Mouse (Mus musculus) CH12.LX (cell line): ENCODE measurements at regions not wholly inside any gene's neighbourhood (a gene's known extent, or its start where the extent isn't known, plus 50 kb on each side); places are given as distances from the start of the nearest gene placed in this dataset.

Experiments
- DNase-seq: peaks from one replicate; pipeline ENCODE4 v3.0.0-alpha.2; 2013; ENCODE audit errors: extremely low read depth
- H3K27ac ChIP-seq: 2 replicates; pipeline ENCODE4 v1.5.1; 2012; ENCODE audit warnings: low read depth, mild to moderate bottlenecking, control low read depth, moderate library complexity; ENCODE audit not compliant: insufficient read depth
- H3K27me3 ChIP-seq: replicated peaks from 2 replicates; pipeline ENCODE3; 2012; ENCODE audit warnings: inconsistent platforms
- H3K36me3 ChIP-seq, 2 experiments: replicated peaks in 1 of 2; 2 replicates each; pipeline versions ENCODE3 to v1.6.1; 2012; ENCODE audit warnings: inconsistent platforms in 1 of 2, low read length in 1 of 2, mild to moderate bottlenecking in 1 of 2, mixed read lengths in 1 of 2, moderate library complexity in 1 of 2; ENCODE audit not compliant: control insufficient read depth in 1 of 2, insufficient read depth in 1 of 2
- H3K4me1 ChIP-seq, 2 experiments: 2 replicates each; pipeline ENCODE4 v1.6.1; 2012; ENCODE audit warnings: inconsistent platforms in 1 of 2, moderate library complexity in 1 of 2; ENCODE audit not compliant: insufficient read depth in 2 of 2, control insufficient read depth in 1 of 2
- H3K4me2 ChIP-seq: 2 replicates; pipeline ENCODE4 v1.6.1; 2012; ENCODE audit warnings: low read depth, mild to moderate bottlenecking, control low read depth; ENCODE audit not compliant: poor library complexity, insufficient read depth, severe bottlenecking
- H3K4me3 ChIP-seq, 3 experiments: fragments of 150-350 bp in 1 of 3; sonication (generic) in 1 of 3; replicated peaks in 1 of 3; 2 replicates each; pipeline versions ENCODE3 to v1.5.1; 2011 to 2012; ENCODE audit warnings: low read depth in 2 of 3, low read length in 2 of 3, mild to moderate bottlenecking in 2 of 3, moderate library complexity in 2 of 3, control low read depth in 1 of 3, improper control_type of control experiment in 1 of 3, inconsistent platforms in 1 of 3, mixed read lengths in 1 of 3; ENCODE audit not compliant: poor library complexity in 1 of 3
- H3K79me2 ChIP-seq: replicated peaks from 2 replicates; pipeline ENCODE4 v1.6.1; 2012; ENCODE audit warnings: mild to moderate bottlenecking, moderate library complexity; ENCODE audit not compliant: control insufficient read depth, poor library complexity, insufficient read depth, severe bottlenecking; ENCODE audit errors: extremely low read depth
- H3K9ac ChIP-seq: 2 replicates; pipeline ENCODE4 v1.6.1; 2012; ENCODE audit warnings: low read depth, mild to moderate bottlenecking, control low read depth, moderate library complexity; ENCODE audit not compliant: insufficient read depth
- H3K9me3 ChIP-seq: replicated peaks from 2 replicates; pipeline ENCODE3; 2012; ENCODE audit warnings: low read length, inconsistent platforms, mixed read lengths
- CHD1 ChIP-seq: IDR thresholded peaks from 2 replicates; pipeline ENCODE4 v1.6.1; 2012; ENCODE audit warnings: low read depth, low read length, improper control_type of control experiment, inconsistent platforms
- E2F4 ChIP-seq: IDR thresholded peaks from 2 replicates; pipeline ENCODE4 v1.6.1; 2011; ENCODE audit warnings: low read depth, low read length, improper control_type of control experiment; ENCODE audit not compliant: insufficient replicate concordance
- JUND ChIP-seq: conservative IDR thresholded peaks from 2 replicates; pipeline ENCODE4 v1.6.1; 2011; ENCODE audit warnings: low read depth, low read length, improper control_type of control experiment
- KAT2A ChIP-seq: IDR thresholded peaks from 2 replicates; pipeline ENCODE4 v1.6.1; 2012; ENCODE audit warnings: low read length, improper control_type of control experiment, inconsistent platforms; ENCODE audit not compliant: insufficient replicate concordance
- POLR2AphosphoS2 ChIP-seq: IDR thresholded peaks from 2 replicates; pipeline ENCODE4 v1.6.1; 2011; ENCODE audit warnings: low read depth, low read length, improper control_type of control experiment
- SMC3 ChIP-seq: IDR thresholded peaks from 2 replicates; pipeline ENCODE4 v1.6.1; 2011; ENCODE audit warnings: low read depth, low read length, improper control_type of control experiment
- USF2 ChIP-seq: conservative IDR thresholded peaks from 2 replicates; pipeline ENCODE4 v1.6.1; 2011; ENCODE audit warnings: low read depth, low read length, improper control_type of control experiment
- ZC3H11A ChIP-seq: IDR thresholded peaks from 2 replicates; pipeline ENCODE4 v1.6.1; 2012; ENCODE audit warnings: low read depth, mild to moderate bottlenecking, inconsistent platforms, low read length, improper control_type of control experiment
- ZMIZ1 ChIP-seq: IDR thresholded peaks from 2 replicates; pipeline ENCODE4 v1.6.1; 2012; ENCODE audit warnings: low read depth, mild to moderate bottlenecking, inconsistent platforms, low read length, improper control_type of control experiment
- dilution Hi-C: fragments of 300-500 bp; cut with MboI; formaldehyde crosslinking; loops from 2 replicates; pipeline ENCODE4 v1.14.3; 2020; ENCODE audit warnings: low sequenced_read_pairs; ENCODE audit not compliant: extremely low pct_unique_long_range_greater_than_20kb, extremely low pct_ligation_motif_present
- in situ Hi-C: fragments of 300-500 bp; cut with MboI; formaldehyde crosslinking; loops from 3 replicates; pipeline ENCODE4 v1.14.3; 2019; ENCODE audit warnings: low sequenced_read_pairs, low pct_ligation_motif_present, low pct_unique_long_range_greater_than_20kb, mixed read lengths

- H3K9ac ChIP-seq, result no peak overlapping the region
- TF ChIP-seq ZMIZ1 (no peak), USF2 (no peak), JUND (no peak), SMC3 (no peak), POLR2AphosphoS2 (no peak), ZC3H11A (no peak), CHD1 (no peak), KAT2A (no peak), E2F4 (no peak)
- dilution Hi-C loops, result no loop called here
- H3K27me3 ChIP-seq, result no peaks in the 10 kb centered on the region
- peaks cover 0 to 24% of the 10 kb centered on the region in 2 experiments; a peak in 2 of 4 replicates for H3K4me1 ChIP-seq
- no peak overlapping the region for H3K4me2 ChIP-seq
- no peaks in the 10 kb centered on the region for H3K9me3 ChIP-seq
- H3K36me3 ChIP-seq, result no peaks in the 10 kb centered on the region
- no peak overlapping the region for H3K27ac ChIP-seq
- DNase-seq, result no peak
- in situ Hi-C loops, result loop anchor here (10.0 kb wide), 1 partner anchor 125 kb away; no protein-coding TSS in a partner anchor
- no peak overlapping the region for H3K4me3 ChIP-seq
- H3K79me2 ChIP-seq, result no peaks in the 10 kb centered on the region
Observed at GRCm38 (mm10) chr10:17669401-17669800, 53.6 kb upstream of the Cited2 start.
